Mouse (Mus musculus) cerebellum, adult 11-12 months (tissue): Measurements from ENCODE around the gene Zfp526.

Experiments used
- DNase-seq: peaks from one replicate; pipeline ENCODE4 v3.0.0; 2022

Gene Zfp526

DNA sequence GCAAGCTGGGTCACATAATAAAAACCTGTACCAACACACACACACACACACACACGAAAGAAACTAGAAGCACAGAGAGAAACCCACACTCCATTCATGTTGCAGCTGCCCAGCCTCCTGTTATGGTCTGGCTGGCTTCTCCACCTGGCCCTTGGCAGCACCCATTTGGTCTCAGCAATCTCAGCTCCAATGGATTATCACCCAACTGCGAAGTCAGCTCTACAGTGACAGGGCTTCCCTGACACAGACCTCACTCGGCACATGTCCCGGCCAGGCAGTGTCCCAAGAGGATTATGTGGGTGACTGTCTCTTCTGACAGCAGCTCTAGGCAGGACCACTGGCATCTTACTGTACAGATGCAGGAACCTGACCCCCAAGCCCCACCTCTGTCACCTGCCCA is 10.7 kb upstream of the Zfp526 start:
- DNase-seq = no peak

DNA sequence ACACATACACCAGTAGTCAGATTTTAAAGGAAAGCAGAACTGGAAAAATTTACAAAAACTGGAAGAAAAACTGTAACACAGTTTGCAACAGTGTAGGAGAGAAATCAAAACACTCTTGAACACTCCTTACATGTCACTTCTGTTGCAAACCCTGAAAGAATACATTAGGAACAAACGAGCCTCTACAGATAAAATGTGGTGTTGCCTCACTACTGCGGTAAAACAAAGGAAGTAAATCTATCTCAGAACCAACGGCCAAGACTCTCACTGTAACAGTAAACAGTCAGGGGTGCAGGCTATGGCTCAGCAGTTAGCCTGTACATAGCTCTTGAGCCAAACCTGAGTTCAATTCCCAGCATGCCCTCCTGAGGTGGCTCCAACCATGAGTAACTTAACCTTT is 8.1 kb upstream of the Zfp526 start:
- no peak for DNase-seq

DNA sequence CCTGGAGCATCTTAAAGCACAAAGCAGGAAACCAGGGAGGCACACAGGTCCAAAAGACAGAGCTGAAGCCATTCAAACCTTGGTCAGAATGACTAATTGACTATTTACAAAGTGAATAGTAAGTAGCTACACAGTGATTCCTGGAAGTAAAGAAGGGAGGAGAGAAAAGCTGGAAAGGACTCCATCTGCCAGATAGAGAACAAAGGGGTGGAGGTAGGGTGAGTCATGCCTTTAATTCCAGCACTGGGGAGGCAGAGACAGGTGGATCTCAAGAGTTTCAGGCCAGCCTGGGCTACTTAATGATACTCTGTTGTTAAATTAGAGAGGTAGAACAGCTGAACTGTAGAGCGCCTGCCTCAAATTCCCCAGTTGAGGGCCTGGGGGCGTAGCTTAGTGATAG is 7.1 kb upstream of the Zfp526 start:
- DNase-seq = no peak

DNA sequence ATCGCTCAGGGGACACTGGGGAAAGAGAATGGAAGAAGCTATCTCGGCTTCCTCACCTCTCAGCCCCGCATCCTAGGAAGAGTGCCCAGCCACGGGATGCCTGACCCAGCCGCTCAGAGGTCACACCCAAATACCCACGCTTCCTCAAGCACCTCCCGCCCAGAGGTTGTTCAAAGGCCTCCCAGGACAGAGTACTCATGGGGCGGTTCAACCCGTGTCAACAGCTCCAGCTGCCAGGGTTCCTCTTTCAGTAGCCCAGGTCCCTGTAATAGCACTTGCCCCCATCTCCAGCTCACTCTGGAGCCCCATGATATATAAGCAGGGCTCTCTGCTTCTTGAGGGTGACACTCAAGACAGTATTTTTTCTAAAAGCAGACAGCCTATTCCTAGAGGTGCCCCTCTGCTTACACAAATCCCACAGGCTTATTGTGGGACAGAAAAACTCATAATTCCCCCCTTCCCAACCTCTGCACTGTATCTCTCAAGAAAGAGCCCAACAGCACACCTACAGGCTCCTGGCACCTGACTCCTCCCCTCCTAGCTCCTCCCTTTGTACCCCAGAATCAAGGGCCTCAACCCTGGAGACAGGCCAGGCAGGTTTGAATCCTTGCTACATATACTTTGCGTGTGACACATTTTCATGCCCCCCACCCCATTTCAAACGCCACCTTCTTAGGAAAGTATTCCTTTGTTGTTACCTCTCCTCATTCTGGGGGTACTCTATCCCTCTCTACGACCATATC is 3.4 kb upstream of the Zfp526 start:
- peak; percentile 59 for DNase-seq

DNA sequence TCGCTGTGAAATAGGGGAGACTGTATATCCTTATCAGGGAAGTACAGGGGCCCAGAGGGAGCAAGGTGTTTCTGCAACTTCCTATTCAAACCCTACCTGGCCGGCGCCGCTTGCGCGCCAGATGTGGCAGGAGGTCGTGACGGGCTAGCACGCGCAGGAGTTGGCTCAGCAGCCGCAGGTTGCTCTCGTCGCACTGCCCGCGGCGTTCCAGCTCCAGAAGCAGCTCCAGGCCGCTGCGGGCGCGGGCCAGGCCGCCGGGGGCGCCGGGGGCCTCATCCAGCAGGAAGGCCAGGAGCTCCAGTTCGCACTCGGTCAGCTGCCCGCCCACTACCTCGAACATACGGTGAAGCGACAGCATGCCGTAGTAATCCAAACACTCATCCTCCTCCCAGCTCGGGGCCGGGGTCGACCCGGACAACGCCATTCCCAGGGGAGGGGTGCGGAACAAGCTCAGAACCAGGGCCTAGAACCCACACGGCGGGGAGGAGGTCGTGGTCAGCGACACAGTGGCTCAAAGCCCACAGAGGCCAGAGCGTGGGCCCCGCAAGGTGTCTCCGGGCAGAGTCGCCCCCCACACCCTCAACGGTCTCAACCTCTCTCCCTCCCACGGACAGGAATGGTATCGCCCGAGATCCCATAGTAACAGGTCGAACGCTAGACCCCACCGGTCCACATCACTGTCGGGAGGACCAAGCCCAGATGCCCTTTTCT is 2.4 kb upstream of the Zfp526 start:
- peak; percentile 78 for DNase-seq

DNA sequence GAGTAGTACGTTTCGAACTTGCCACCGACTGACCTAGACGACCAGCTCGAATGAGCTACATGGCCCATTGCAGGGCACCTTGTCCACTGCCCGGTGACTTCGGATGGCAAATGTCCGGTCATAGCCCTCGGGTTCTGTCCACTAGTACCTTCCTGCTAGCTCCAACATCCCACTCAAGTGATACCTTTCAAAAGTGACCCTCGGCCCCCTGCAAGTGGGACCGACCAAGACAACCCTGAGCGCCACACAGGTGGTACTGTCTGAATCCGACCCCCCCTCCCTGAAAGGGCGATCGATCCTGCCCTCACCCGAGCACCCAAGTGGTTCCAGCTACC is 1.8 kb upstream of the Zfp526 start:
- DNase-seq = no peak

DNA sequence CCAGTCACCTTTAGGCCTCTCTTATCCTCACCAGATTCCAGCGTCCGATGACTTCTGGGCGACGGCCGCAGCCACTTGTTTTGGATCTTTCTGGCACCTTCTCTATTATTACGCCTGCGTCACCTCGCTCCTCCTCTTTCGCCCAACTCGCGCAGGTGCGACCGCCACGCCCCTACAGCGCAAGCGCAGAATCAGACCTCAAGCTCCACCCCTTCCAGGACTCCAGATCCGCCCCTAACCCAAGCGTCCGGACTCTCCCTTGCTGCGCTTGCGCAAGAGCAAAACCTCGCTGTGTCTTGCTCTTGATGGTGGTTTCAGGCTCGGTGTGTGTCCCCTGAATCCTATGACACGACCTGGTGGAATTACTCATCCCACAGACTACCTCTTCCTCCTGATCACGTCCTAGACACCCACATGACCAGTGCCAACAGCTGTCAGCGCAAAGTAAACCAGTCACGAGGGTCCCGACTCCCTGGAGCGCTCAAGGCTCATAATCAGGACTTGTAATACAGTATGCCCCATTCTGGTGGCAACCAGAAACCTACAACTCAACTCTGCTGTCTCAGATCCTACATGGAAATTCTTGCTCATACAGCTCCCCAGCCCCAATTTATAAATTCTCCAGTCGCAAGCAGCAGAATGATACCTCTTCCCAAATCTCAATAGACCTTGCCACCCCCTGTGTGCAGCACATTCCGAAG is 1.3 kb upstream of the Zfp526 start:
- DNase-seq = peak; percentile 97

DNA sequence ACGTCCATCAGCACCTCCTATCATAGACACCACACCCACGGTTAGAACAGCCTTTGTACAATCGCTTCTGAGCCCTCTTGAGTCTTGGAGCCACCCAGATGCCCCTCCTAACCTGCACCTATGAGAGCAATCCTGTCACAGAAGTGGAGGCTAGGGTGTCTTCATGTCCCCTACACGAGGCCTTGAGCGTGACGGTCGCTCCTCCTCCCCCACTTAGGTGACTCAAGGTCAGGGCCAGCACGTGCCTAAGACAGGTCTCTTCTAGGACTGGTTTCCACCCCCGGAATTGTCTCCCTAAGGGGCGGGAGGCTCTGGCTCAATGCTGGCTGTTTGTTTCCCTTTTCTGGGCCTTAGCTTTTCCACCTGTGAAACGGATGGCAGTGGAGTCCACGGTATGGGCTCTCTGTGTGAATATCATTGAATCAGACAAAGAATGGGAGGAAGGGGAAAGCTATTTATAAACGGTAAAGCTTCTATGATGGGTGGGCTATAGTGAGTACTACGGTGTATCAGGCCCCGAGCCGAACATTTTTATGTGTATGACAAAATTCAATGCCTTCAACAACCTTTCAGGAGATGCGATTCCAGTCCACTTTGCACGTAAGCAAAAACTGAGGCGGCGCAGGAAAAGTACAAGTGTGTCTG is 646 bp upstream of the Zfp526 start, which contains the start of gene Dedd2:
Gene Dedd2, minus strand, starts transcription at position 159 of the 645 bp plus-strand sequence.
- DNase-seq = peak; percentile 70

DNA sequence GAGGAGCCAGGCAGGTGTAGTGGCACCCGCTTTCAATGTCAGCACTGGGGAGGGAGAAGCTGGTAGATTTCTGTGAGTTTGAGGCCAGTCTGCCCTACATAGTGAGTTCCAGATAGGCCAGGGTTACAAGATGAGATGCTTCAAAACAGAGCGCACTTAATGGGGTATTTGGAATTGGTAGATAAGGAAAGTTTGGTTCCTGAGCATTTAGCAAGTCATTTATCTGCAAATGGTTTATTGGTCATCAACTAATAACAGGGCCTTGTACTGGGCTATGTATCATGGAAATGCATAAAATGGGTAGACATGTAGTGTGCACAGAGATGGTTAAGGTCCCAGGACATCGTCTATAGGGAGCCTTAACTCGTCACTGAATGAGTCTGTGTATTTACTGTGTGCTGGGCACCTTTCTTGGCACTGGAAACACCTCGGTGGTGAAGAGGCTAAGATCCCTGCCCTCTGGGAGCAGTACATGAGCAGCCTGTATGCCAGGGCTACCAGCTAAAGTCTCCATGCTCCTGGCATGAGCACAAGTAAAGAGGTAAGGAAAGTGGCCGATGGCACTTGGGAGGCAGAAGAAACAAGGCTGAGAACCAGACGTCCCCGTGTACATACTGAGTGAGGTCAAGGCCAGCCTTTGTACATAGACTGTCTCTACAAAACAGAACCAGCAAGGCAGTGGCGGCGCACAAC is 1.2 kb downstream of the Zfp526 start:
- peak; percentile 49 for DNase-seq

DNA sequence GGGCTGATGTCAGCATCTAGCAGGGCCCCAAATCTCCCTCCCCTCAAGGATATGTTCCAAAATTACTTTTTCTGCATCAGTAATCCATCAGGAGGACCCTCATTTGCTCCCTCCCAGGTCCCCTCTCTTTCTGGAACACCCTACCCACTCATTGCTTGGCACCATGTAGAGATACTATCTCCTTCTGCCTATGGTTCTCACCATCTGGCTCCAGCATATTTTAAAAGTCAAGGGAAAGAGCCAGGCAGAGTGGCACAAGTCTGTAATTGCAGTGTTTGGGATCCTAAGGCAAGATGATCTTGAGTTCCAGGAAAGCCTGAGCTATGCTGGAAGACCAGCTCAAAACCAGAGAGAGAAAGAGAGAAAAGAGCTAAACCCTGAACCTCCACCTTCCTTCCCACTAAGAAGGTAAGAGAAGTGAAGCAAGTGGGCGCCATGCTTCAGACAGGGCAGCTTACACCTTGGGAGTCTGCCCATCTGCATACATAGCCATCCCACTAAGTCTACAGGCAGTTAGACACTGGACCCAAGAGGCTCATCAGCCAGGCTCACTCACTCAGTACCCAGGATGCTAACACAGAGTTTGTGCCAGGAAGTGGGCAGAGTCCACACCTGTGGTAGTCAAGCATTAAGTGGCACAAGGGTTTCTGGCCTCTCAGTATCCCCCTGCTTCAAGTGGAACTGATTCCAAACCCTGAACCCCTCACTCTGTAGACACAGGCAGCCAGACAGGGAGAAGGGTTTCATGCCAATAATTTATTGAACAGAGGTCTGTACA is 6.5 kb downstream of the Zfp526 start:
- no peak for DNase-seq

DNA sequence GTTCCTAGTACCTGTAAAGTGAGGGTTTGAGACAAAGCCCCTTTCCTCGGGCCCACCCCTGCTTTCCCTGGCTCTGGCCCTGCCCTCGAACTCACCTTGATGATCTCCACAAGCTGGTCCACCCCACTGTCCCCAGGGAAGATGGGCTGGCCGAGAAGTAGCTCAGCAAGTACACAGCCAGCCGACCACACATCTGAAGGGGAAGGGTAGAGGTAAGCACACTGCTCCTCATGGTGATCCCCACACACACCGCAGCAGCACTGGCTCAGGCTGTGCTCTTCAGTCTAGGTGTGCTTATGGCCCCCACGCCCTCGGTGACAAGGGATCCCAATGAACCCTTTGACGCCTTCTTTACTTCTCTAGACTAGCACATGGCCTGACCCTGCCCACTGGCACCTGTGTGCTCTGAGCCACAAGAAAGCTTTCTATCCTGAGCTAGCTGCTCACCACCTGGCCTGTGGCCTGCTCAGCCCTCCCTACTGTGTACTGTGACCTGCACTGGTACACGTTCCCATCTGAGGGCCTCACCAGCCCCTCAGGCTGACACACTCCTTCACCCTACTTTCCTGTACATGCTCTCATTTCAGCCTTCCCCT is 9.6 kb downstream of the Zfp526 start:
- DNase-seq = no peak

DNA sequence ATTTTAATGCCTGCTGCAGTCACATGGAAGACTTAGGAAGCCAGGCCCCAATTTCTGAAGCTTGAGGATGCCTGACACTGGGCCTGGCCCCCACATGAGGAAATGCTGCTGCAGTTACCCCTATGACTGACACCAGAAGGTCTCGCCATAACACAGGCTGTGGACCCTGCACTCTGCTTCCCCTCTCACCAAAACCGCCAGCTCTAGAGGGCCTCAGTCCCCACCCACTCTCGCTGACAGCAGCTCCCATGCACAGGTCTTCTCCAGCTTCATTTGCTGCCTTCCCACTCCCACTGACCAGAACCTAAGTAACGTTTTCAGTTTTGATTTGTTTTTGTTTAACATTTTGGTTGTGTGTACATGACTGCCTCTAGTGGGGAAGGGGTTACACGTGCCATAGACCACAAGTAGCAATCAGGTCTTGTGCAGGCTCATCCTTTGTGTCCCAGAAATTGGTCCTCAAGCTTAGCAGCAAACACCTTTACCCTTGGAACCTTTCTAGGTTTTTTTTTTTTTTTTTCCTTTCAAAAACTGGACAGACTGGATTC is 10.9 kb downstream of the Zfp526 start:
- no peak for DNase-seq

DNA sequence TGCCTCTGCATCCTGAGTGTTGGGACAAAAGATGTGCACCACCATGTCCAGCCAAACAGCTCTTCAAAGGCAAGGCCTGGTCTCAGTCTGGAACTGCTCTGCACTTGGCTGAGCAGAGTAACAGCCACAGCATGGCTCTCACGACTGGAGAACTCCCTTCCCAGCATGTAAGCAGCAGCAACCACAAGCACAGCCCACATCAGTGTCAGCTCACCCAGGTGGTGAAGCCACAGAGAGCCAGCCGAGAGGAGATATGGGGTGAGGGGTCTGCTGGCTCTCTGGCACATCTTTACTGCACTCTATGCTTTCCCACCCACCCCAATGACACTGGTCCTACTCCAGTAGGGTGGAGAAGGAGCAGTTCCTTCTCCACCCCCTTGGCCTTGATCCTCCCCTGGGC is 11.8 kb downstream of the Zfp526 start:
- no peak for DNase-seq

DNA sequence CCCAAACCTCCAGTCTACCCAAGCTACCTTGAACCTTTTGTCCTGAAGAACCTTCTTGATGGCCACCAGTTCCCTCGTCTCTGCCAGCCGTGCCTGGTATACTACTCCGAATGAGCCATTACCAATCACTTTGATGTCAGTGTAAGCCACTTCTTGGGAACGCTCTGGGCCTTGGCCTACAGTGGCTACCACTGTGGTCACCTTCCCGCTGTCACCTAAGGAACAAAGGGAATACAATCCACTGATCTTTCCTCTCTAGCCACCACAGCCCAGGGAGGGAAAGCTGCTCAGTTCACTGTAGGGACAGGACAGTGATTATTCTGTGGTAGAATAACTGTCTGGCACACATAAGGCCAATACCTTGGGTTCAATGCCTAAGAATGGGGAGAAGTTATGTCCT is 14.3 kb downstream of the Zfp526 start:
- DNase-seq = peak; percentile 47

DNA sequence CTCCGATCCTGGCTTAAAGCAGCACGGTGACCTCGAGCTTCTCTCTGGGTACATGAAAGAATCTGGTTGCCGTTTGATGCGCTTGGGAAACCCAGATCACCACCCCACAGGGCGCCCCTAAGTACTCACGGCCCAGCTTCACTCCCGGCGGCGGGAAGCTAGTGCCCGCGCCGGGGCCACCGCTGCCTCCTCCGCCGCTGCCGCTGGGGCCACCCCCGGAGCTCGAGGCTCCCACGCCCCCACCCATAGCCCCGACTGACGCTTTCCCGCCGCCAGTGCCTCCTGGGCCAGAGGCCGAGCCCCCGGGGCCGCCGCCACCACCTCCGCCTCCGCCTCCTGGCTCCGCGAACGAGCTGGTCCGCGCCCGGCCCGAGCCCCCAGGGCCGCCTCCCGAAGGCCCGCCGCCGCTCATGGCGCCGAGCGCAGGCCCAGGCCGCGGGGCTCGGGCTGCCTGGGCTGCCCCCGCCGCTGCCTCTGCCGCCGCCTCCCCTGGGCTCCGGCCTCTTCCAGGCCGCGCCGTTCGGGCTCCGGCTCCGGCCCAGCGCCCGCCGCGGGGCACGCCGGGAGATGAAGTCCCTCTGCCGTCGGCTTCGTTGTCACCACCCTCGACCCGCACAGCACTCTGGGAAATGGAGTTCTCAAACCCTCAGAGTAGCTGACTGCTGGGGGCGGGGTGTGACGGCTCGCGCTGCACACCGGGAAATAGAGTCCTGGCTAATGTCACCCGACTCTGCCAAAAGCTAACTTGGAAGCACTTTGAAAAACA is 16.2 kb downstream of the Zfp526 start, which contains the start of gene Gsk3a:
Gene Gsk3a, minus strand, starts transcription at position 603 of the 766 bp plus-strand sequence.
- peak; percentile 98 for DNase-seq

DNA sequence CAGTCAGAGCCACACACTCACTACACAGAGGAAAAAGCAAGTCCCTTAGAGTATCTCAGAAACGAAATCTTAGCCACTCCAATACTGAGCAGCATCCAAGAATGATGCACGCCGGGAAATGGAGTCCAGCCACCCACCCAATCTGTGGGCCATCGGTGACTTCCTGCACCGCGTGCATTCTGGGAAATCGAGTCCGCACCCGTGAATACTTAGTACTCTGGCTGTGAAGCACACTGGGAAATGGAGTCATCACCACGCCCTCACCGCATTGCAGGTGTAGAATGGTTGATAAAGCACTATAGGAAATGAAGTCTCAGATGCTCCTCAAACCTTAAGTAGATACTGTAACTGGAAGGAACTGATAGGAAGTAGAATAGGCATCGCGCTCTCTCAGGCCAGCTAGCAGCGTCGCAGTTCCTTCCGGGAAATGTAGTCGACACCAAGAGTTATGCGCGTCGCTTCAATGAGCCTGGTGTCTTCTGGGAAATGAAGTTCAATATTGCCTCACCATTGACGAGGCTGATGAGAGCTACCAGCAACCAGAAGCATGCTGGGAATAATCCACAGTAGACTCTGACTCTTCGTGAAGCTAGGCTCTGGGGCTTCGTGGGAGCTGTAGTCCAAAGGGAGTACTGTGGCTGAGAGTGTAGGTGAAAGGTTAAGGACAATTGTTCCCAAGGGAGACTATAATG is 16.9 kb downstream of the Zfp526 start:
- peak; percentile 95 for DNase-seq

DNA sequence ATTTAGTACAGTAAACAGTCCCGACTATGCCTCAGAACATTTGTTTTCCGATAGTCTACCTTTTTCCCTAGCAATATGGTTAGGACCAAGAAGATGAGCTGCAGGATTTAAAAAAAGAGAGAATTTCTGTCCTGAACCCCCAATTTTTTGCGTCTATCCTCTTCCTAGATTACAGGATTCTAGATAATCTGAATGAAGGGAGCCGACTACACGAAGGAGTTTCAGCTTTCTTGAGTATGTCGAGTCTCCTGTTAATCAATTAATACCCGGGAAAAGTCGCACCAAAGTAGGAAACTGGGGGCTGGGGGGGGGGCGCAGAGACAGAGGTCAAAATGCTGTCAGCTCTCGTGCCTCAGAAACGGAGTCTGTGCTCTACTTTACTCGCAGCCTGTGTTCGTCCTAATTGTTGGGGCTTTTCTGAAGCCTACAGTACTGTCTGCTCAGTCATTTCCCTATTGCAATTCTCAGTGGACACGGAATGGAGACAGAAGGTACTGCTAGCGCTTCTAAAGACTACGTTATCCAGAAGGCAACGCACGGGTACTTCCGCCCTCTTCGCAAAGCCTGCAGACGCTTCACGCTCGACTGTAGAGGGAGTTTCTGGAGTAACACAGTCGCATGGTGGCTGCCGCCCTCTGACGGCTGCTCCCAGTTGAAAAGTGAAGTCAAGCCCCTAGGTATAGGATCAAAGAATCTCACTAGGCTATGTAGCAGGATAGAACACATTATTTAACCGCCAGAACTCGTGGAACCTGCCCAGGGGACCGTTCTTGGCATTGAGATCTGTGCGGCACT is 17.8 kb downstream of the Zfp526 start:
- peak; percentile 91 for DNase-seq

DNA sequence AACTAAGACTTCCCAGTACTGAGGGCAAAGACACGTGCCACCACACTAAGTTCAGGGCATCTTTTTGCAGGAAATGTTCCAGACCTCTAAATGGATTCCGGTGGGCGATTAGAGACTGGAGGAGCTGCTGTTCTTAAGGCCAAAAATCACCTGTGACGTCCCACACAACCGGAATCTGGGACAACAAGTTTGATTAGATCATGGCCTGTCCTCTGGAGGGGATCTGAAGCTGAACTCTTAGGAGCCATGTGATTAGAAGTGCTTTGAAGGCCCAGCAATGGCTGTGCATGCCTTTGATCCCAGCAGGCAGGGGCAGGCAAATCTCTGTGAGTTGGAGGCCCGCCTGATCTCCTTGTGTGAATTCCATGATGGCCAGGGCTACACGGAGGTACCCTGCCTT is 19.4 kb downstream of the Zfp526 start:
- no peak for DNase-seq

DNA sequence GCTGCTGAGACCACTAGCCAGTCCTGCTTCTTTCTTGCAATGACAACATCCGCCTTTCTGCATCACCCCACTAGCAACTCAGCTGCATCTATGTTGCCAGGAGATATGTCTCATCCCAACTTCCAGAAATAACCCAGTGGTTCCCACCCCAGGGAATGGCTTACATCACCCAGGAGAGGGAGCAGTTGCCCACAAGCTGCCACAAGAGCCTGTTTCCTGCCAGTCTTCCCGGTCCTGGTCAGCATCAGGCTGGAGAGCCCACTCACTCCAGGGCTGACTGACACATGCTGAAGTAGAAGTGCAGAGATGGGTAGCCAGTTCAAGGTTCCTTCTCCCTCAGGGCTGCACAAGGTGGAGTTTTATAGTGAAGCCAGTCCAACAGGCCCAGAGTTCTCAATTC is 19.8 kb downstream of the Zfp526 start:
- DNase-seq = no peak
